Mouse (Mus musculus) small intestine, adult 2 months (tissue): ENCODE measurements at regions not wholly inside any gene's neighbourhood (a gene's known extent, or its start where the extent isn't known, plus 50 kb on each side); places are given as distances from the start of the nearest gene placed in this dataset.

ENCODE experiments used
- H3K27ac ChIP-seq: fragments of 200-500 bp; 2 replicates; pipeline ENCODE4 v1.5.1; 2012; ENCODE audit warnings: low read depth, low read length, control low read depth, inconsistent platforms; ENCODE audit not compliant: insufficient read depth
- H3K27me3 ChIP-seq: fragments of 200-500 bp; 2 replicates; pipeline ENCODE4 v1.6.1; 2012; ENCODE audit warnings: mild to moderate bottlenecking, moderate library complexity, low read length, inconsistent platforms; ENCODE audit not compliant: control insufficient read depth, insufficient read depth
- H3K36me3 ChIP-seq: fragments of 200-500 bp; 2 replicates; pipeline ENCODE4 v1.6.1; 2012; ENCODE audit warnings: mild to moderate bottlenecking, low read length, control low read depth, inconsistent platforms; ENCODE audit not compliant: control insufficient read depth, insufficient read depth
- H3K4me1 ChIP-seq: fragments of 200-500 bp; 2 replicates; pipeline ENCODE4 v1.6.1; 2012; ENCODE audit warnings: low read length, inconsistent platforms, mixed read lengths; ENCODE audit not compliant: control insufficient read depth, insufficient read depth, insufficient read length
- H3K4me3 ChIP-seq: fragments of 200-500 bp; 2 replicates; pipeline ENCODE4 v1.5.1; 2012; ENCODE audit warnings: low read depth, mild to moderate bottlenecking, control low read depth, inconsistent platforms, low read length, moderate library complexity
- CTCF ChIP-seq: fragments of 200-500 bp; IDR thresholded peaks from 2 replicates; pipeline ENCODE4 v1.5.1; 2012; ENCODE audit warnings: low read depth, mild to moderate bottlenecking, control low read depth, inconsistent platforms, low read length, moderate library complexity, mixed read lengths; ENCODE audit not compliant: insufficient replicate concordance, insufficient read length; ENCODE audit errors: extremely low read depth
- POLR2A ChIP-seq: fragments of 200-500 bp; IDR thresholded peaks from 2 replicates; pipeline ENCODE4 v1.6.1; 2012; ENCODE audit warnings: low read depth, mild to moderate bottlenecking, control low read depth, inconsistent platforms, low read length, moderate library complexity
- whole genome bisulfite sequencing: fragments of 180-500 bp; shearing (Covaris S2); methylation state at CpG from one replicate; pipeline ENCODE4 v1.1.7; 2018; 5-methylcytosine and 5-hydroxymethylcytosine counted together

- H3K36me3 ChIP-seq = no peaks in the 10 kb centered on the region
- no peak for TF ChIP-seq CTCF
- TF ChIP-seq POLR2A = no peak
- no peaks in the 10 kb centered on the region for H3K4me1 ChIP-seq
- WGBS = 68% methylated on average over 2 of the region's 2 CpGs
- H3K27me3 ChIP-seq = no peaks in the 10 kb centered on the region
- no peak overlapping the region for H3K4me3 ChIP-seq
- no peak overlapping the region for H3K27ac ChIP-seq
Measured at GRCm38 (mm10) chr9:112793537-112793936, 557.8 kb upstream of the Arpp21 start.

GRCm38 (mm10) chr9:112771981-112772380 is 536.2 kb upstream of the Arpp21 start:
- WGBS = 72% methylated on average over 3 of the region's 3 CpGs
- Histone ChIP-seq H3K27me3 (no peaks in the 10 kb centered on the region), H3K4me1 (no peaks in the 10 kb centered on the region), H3K27ac (no peak overlapping the region), H3K4me3 (no peak overlapping the region), H3K36me3 (no peaks in the 10 kb centered on the region)
- no peak for TF ChIP-seq POLR2A
- TF ChIP-seq CTCF = no peak

DNA sequence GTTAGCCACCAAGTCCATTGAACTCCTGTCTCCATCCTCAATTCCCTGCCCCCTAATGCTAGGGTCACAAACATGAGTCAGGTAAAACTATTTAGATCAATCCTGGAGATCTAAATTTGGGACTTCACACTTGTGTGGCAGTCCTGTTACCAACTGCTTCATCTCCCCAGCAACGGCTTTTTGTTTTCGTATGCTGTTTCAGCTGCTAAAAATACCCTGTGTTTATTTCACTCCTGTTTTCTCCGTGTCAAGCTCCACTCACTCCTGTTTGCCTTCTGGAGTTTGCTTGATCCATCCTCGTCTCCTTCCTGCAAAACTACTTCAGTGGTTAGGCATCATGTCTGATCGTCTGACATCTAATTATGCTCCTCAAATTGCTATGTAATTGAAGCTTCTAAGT is 508.9 kb upstream of the Arpp21 start:
- Histone ChIP-seq H3K4me1 (no peaks in the 10 kb centered on the region), H3K36me3 (no peaks in the 10 kb centered on the region), H3K4me3 (no peak overlapping the region), H3K27me3 (no peaks in the 10 kb centered on the region), H3K27ac (no peak overlapping the region)
- TF ChIP-seq CTCF (no peak), POLR2A (no peak)
- 60% methylated on average over 5 of the region's 5 CpGs for WGBS

DNA sequence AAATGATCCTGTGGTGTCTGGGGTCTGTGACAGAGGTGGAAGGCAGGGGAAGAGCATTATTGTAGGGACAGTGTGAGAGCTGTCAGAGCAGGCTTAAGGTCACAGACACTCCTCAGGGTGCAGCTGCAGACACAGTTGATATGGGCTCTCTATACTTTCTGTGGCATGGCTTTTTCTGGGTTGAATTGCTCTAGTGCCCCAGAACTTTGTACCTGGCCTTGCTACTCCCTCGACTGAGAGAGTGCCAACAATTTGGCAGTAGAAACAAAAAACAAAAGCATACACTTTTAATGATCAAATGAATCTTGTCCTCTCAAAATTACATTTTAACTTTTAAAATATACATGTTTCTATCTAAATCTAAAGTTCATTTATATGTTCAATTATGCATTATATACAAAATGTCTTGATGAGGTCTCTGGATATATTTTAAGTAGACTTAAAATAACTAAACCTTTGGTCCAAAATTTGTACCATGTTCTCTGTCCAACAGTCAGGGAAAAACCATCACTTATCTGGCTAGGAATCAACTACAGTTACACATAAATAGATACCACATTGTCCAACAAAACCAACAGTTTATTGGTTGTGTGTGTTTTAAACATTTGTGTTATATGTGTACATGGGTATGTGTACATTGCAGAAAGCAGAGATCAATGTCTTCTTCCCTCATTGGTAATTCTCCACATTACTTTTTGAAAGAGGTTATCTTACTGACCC is 508.3 kb upstream of the Arpp21 start:
- WGBS = 30% methylated on average over 1 of the region's 1 CpGs

DNA sequence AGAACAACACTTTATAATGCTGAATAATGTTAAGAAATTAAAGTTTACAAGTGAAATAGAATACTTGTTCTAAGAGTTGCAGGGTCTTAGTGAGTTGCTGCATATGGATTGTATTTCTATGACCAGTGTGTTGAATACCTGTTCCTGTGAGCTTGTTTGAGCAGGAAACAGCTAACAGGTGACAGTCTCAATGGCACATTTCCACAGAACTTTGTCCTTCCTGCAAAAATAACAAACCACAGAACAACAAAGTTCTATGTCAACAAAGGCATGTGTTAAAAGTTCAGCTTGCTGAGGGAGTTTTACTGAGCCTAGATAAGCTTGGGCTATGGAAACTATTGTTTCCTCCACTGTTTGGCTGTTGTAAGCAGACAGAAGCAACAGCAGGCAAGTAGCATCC is 500.0 kb upstream of the Arpp21 start:
- no peaks in the 10 kb centered on the region for H3K4me1 ChIP-seq
- no peaks in the 10 kb centered on the region for H3K36me3 ChIP-seq
- TF ChIP-seq CTCF = no peak
- TF ChIP-seq POLR2A = no peak
- H3K27ac ChIP-seq = no peak overlapping the region
- no peak overlapping the region for H3K4me3 ChIP-seq
- no peaks in the 10 kb centered on the region for H3K27me3 ChIP-seq

More for the DNA sequence above, 508.3 kb upstream of the Arpp21 start:
- H3K4me3 ChIP-seq = no peak overlapping the region
- no peaks in the 10 kb centered on the region for H3K4me1 ChIP-seq
- no peak overlapping the region for H3K27ac ChIP-seq
- H3K27me3 ChIP-seq = no peaks in the 10 kb centered on the region
- no peak for TF ChIP-seq CTCF
- TF ChIP-seq POLR2A = no peak
- H3K36me3 ChIP-seq = no peaks in the 10 kb centered on the region

GRCm38 (mm10) chr9:112725523-112725922 is 489.8 kb upstream of the Arpp21 start:
- no peak for TF ChIP-seq POLR2A
- no peak for TF ChIP-seq CTCF

DNA sequence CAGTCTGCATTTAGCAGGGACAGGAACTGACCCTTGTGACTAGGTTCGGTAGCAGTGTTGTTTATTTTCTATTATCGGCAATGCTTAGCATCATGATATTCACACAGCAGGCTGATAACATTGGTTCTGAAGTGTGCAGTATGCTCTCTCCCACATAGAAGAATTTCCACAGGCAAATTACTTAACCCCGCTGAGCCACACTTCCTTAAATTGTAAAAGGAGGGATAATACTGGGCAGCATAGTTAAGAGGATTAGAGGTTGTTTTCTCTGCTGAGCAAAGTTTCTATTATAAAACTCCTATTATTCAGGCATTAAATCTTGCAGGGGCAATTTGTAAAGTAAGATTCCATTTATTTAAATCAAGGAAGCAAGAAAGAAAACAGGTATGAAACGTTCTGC is 489.4 kb upstream of the Arpp21 start:
- WGBS = 49% methylated on average over 4 of the region's 4 CpGs
- H3K27ac ChIP-seq = no peak overlapping the region
- TF ChIP-seq POLR2A = no peak
- TF ChIP-seq CTCF = no peak
- H3K27me3 ChIP-seq = no peaks in the 10 kb centered on the region
- H3K36me3 ChIP-seq = no peaks in the 10 kb centered on the region
- H3K4me3 ChIP-seq = no peak overlapping the region
- H3K4me1 ChIP-seq = no peaks in the 10 kb centered on the region

More at GRCm38 (mm10) chr9:112725523-112725922, 489.8 kb upstream of the Arpp21 start:
- H3K4me3 ChIP-seq = no peak overlapping the region
- WGBS = 39% methylated on average over 8 of the region's 8 CpGs
- H3K36me3 ChIP-seq = no peaks in the 10 kb centered on the region
- no peaks in the 10 kb centered on the region for H3K4me1 ChIP-seq
- H3K27me3 ChIP-seq = no peaks in the 10 kb centered on the region
- H3K27ac ChIP-seq = no peak overlapping the region
